In genomic region chr1:144267471-144268470, GRCm38 (mm10) we compare ENCODE assay signal across 12 mouse cellular contexts. TPM values are rescaled to one million over a fixed set of nuclear protein-coding genes. Genes with fewer than 3 reads are reported as not detected.
DNase-seq lines count a peak whose midpoint lies in the region; ATAC-seq and TF ChIP-seq lines count a peak whose summit lies in the region.
"Had no signal": no experiment of that assay in that cellular context is flagged by ENCODE, and none has a peak within 500 bp of the region (broad histone marks: within the 10 kb centered on the region; RNA-seq: fewer than 3 reads in every experiment).

No protein-coding gene starts in this region.

- ATAC-seq in forebrain, embryonic 15.5 days (replicated peaks) = peak; percentile 68
- ATAC-seq in forebrain, embryonic 12.5 days (ENCODE audit: low FRiP score) = no peak; the same call in 1 of the 2 replicates
- ATAC-seq in liver, postnatal 0 days = no peak
- ATAC-seq: inflammation-experienced regulatory T-cells, adult 6 months had no signal

- no peaks in the 10 kb centered on the region for H3K36me3 ChIP-seq in forebrain, embryonic 15.5 days
- H3K36me3 ChIP-seq in forebrain, embryonic 12.5 days (replicated peaks) = no peaks in the 10 kb centered on the region
- H3K36me3 ChIP-seq in liver, postnatal 0 days (replicated peaks; ENCODE audit: insufficient read depth, low read length) = no peaks in the 10 kb centered on the region
- H3K36me3 ChIP-seq in macrophage (ENCODE audit: inconsistent target) = no peaks in the 10 kb centered on the region
- H3K36me3 ChIP-seq: heart, embryonic 12.5 days had no signal

- DNase-seq in liver, postnatal 0 days = no peak
- DNase-seq in liver (no peak), adipocyte (ENCODE audit: low spot score) (peak; percentile 5)
- no peak for DNase-seq in adrenal gland, adult 18-20 months (ENCODE audit: low spot score in 2 of 2)
- DNase-seq in gastrocnemius, postnatal 25 days = no peak
- DNase-seq: embryo, embryonic 11 days; right cerebral cortex, adult 18-20 months had no signal

- no peak overlapping the region for H3K9ac ChIP-seq in forebrain, embryonic 15.5 days (replicated peaks)
- H3K9ac ChIP-seq in forebrain, embryonic 12.5 days = no peak overlapping the region
- no peak overlapping the region for H3K9ac ChIP-seq in liver, postnatal 0 days (replicated peaks)
- H3K9ac ChIP-seq: heart, embryonic 12.5 days had no signal

- 58% methylated on average over 3 of the region's 3 CpGs for WGBS in forebrain, embryonic 15.5 days
- WGBS in forebrain, embryonic 12.5 days = 72% methylated on average over 3 of the region's 3 CpGs
- WGBS in liver, postnatal 0 days (ENCODE audit: insufficient replicate concordance) = 54% methylated on average over 3 of the region's 3 CpGs
- WGBS in macrophage (ENCODE audit: missing documents) = 57% methylated on average over 3 of the region's 3 CpGs

- no peaks in the 10 kb centered on the region for H3K4me1 ChIP-seq in forebrain, embryonic 15.5 days
- no peaks in the 10 kb centered on the region for H3K4me1 ChIP-seq in forebrain, embryonic 12.5 days
- H3K4me1 ChIP-seq in liver, postnatal 0 days (ENCODE audit: insufficient read depth) = no peaks in the 10 kb centered on the region
- H3K4me1 ChIP-seq: heart, embryonic 12.5 days had no signal

- no peak overlapping the region for H3K27ac ChIP-seq in forebrain, embryonic 15.5 days (replicated peaks)
- no peak overlapping the region for H3K27ac ChIP-seq in forebrain, embryonic 12.5 days
- H3K27ac ChIP-seq in liver, postnatal 0 days (ENCODE audit: low read depth) = peak overlapping the region; percentile 16; the same call in 1 of the 2 replicates
- peak overlapping the region; percentile 62 for H3K27ac ChIP-seq in macrophage

- no peak for TF ChIP-seq CTCF in liver, postnatal 0 days (IDR thresholded peaks at IDR 0.05; ENCODE audit: low read depth)

- no peak for TF ChIP-seq EP300 in liver, postnatal 0 days (IDR thresholded peaks at IDR 0.05; ENCODE audit: low read depth)

- no peaks in the 10 kb centered on the region for H3K27me3 ChIP-seq in forebrain, embryonic 15.5 days
- no peaks in the 10 kb centered on the region for H3K27me3 ChIP-seq in forebrain, embryonic 12.5 days
- H3K27me3 ChIP-seq in liver, postnatal 0 days (ENCODE audit: insufficient read depth, low read length) = no peaks in the 10 kb centered on the region
- H3K27me3 ChIP-seq: heart, embryonic 12.5 days had no signal

- no peaks in the 10 kb centered on the region for H3K9me3 ChIP-seq in forebrain, embryonic 15.5 days
- no peaks in the 10 kb centered on the region for H3K9me3 ChIP-seq in forebrain, embryonic 12.5 days
- no peaks in the 10 kb centered on the region for H3K9me3 ChIP-seq in liver, postnatal 0 days (ENCODE audit: low read length)
- H3K9me3 ChIP-seq: heart, embryonic 12.5 days had no signal

- H3K4me2 ChIP-seq in forebrain, embryonic 15.5 days (replicated peaks) = no peak overlapping the region
- no peak overlapping the region for H3K4me2 ChIP-seq in forebrain, embryonic 12.5 days
- no peak overlapping the region for H3K4me2 ChIP-seq in liver, postnatal 0 days (ENCODE audit: low read depth, low read length)
- H3K4me2 ChIP-seq: heart, embryonic 12.5 days had no signal

- H3K79me2 ChIP-seq in macrophage (ENCODE audit: inconsistent target) = no peaks in the 10 kb centered on the region

- H3K4me3 ChIP-seq in forebrain, embryonic 15.5 days = no peak overlapping the region
- H3K4me3 ChIP-seq in forebrain, embryonic 12.5 days (replicated peaks) = no peak overlapping the region
- H3K4me3 ChIP-seq in liver, postnatal 0 days (ENCODE audit: low read depth, low read length) = no peak overlapping the region
- H3K4me3 ChIP-seq in macrophage (ENCODE audit: inconsistent target) = no peak overlapping the region
- H3K4me3 ChIP-seq: heart, embryonic 12.5 days had no signal

RNA-seq across cellular contexts. Expression of gene Rgs1, which starts 18.7 kb away (rescaled TPM):
- polyA plus RNA-seq in forebrain, embryonic 15.5 days (2015; fragmentation: Nextera tagmentation; extraction: Ambion mirVana) = not detected in 2 replicates
- polyA plus RNA-seq in forebrain, embryonic 12.5 days (2016; fragmentation: Nextera tagmentation; extraction: Ambion mirVana) = 0.38 TPM in 1 of 2 replicates, not detected in the other
- 1.8 and 2.8 TPM in 2 replicates for polyA plus RNA-seq in liver, postnatal 0 days (2015; fragmentation: Nextera tagmentation; extraction: Ambion mirVana)
- 1,000 to 10,000 TPM in 10 of 26 experiments, 100 to 1,000 TPM in 16; 103 to 1,683 (median 774) TPM for total RNA-seq in macrophage (2018; cell fraction: chromatin; rRNA removed)
- total RNA-seq in macrophage (2018; cell fraction: cytosol; rRNA removed) = 1,000 to 10,000 TPM in 10 of 26 experiments, 100 to 1,000 TPM in 16; 101 to 2,461 (median 791) TPM
- total RNA-seq in macrophage (2018; cell fraction: nucleus; rRNA removed) = 1,000 to 10,000 TPM in 14 of 26 experiments, 100 to 1,000 TPM in 12; 145 to 2,115 (median 1,148) TPM
- polyA plus RNA-seq in macrophage (2018) = 91.7 to 459 TPM (median 223 TPM) in 3 replicates
- total RNA-seq in adrenal gland, adult 18-20 months (2021) = 1 to 10 TPM; 1.2 to 3.2 TPM
- not detected for total RNA-seq in gastrocnemius, postnatal 25 days (2021)

Comparison
In these comparisons a context has a peak if more than half of its experiments do, and no peak if none do; other contexts are left out.
1. H3K27ac ChIP-seq: peak in liver, postnatal 0 days (single experiment) and macrophage (single experiment); none in forebrain, embryonic 15.5 days (single experiment) and forebrain, embryonic 12.5 days (single experiment).
2. RNA of gene Rgs1, which starts 18.7 kb away (polyA plus RNA-seq): 91.7 to 459 TPM in macrophage; 1.8 to 2.8 TPM in liver, postnatal 0 days, not detected in forebrain, embryonic 15.5 days and 0.38 TPM in forebrain, embryonic 12.5 days; every median in the first group is over 10 times any median in the second.